In the genomic region with DNA sequence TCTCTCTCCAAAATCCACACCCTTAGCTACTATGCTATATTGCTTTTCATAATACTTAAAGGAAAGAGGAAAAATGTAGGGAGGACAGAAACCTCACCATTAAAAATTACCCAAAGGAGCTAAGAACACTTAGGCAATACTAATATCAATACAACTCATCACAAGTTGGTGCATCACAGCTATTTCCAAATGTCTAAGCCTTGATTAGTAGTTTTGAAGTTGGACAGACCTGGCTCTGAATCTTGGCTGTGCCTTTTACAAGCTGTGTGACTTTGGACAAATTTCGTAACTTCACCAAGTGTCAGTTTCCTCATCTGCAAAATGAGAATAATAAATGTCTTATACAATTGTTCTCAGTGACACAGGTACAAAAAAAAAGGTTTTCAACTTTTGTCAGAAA, we compare ENCODE assay signal across 22 mouse cellular contexts.
"Had no signal": no experiment of that assay in that cellular context is flagged by ENCODE, and none has a peak within 500 bp of the region (broad histone marks: within the 10 kb centered on the region; RNA-seq: fewer than 3 reads in every experiment).

No protein-coding gene starts in this region.

- ATAC-seq: liver, postnatal 0 days; lung, postnatal 0 days; midbrain, embryonic 13.5 days; midbrain, embryonic 15.5 days had no signal

- H3K4me3 ChIP-seq: liver, embryonic 15.5 days; lung, embryonic 15.5 days; megakaryocyte, embryonic 14.5 days; midbrain, embryonic 13.5 days; midbrain, embryonic 15.5 days; myocyte; neural tube, embryonic 13.5 days; neural tube, embryonic 15.5 days had no signal

- DNase-seq: liver, postnatal 0 days; lung, adult 2 months; lung, postnatal 14 days; lung, postnatal 36 days; retina, postnatal 1 day; right cerebral cortex, adult 18-20 months; right cerebral cortex, postnatal 25 days; right cerebral cortex, postnatal 4 days; spleen, adult 18-20 months; thymus, adult 18-20 months; thymus, postnatal 14 days; thymus, postnatal 36 days had no signal

- H3K4me1 ChIP-seq: lung, embryonic 15.5 days; midbrain, embryonic 13.5 days; midbrain, embryonic 15.5 days; neural tube, embryonic 13.5 days had no signal

- H3K27ac ChIP-seq: liver, embryonic 15.5 days; lung, embryonic 15.5 days; macrophage; midbrain, embryonic 13.5 days; midbrain, embryonic 15.5 days; neural tube, embryonic 13.5 days; neural tube, embryonic 15.5 days had no signal
